Mouse (Mus musculus) liver, adult 2 months (tissue): ENCODE data around the gene Slc13a5. TPM values are rescaled to one million over a fixed set of nuclear protein-coding genes. Genes with fewer than 3 reads are reported as not detected.

ENCODE experiments used
- DNase-seq: peaks from one replicate; pipeline ENCODE4 v3.0.0-alpha.2; 2011; ENCODE audit warnings: low read depth, low spot score; ENCODE audit errors: extremely low read depth
- H3K27ac ChIP-seq: fragments of 200-500 bp; replicated peaks from 2 replicates; pipeline ENCODE4 v1.5.1; 2012; ENCODE audit warnings: low read depth, mild to moderate bottlenecking, control low read depth, inconsistent platforms, low read length; ENCODE audit not compliant: insufficient read depth
- H3K27me3 ChIP-seq: fragments of 200-500 bp; 2 replicates; pipeline ENCODE4 v1.6.1; 2012; ENCODE audit warnings: mild to moderate bottlenecking, moderate library complexity, low read length, inconsistent platforms; ENCODE audit not compliant: control insufficient read depth, insufficient read depth
- H3K36me3 ChIP-seq: fragments of 200-500 bp; 2 replicates; pipeline ENCODE4 v1.6.1; 2012; ENCODE audit warnings: low read length, inconsistent platforms; ENCODE audit not compliant: control insufficient read depth, insufficient read depth
- H3K4me1 ChIP-seq: fragments of 200-500 bp; 2 replicates; pipeline ENCODE4 v1.6.1; 2011; ENCODE audit warnings: low read length; ENCODE audit not compliant: control insufficient read depth, insufficient read depth
- H3K4me3 ChIP-seq: fragments of 200-500 bp; 2 replicates; pipeline ENCODE4 v1.5.1; 2011; ENCODE audit warnings: low read depth, mild to moderate bottlenecking, control low read depth, low read length, moderate library complexity; ENCODE audit not compliant: insufficient read depth
- H3K79me2 ChIP-seq: fragments of 200-500 bp; 2 replicates; pipeline ENCODE4 v1.6.1; 2012; ENCODE audit warnings: inconsistent platforms, mild to moderate bottlenecking, low read length, moderate library complexity; ENCODE audit not compliant: control insufficient read depth, insufficient read depth
- H3K9ac ChIP-seq: fragments of 200-500 bp; 2 replicates; pipeline ENCODE4 v1.6.1; 2012; ENCODE audit warnings: low read depth, mild to moderate bottlenecking, control low read depth, inconsistent platforms, low read length
- CTCF ChIP-seq: fragments of 200-500 bp; IDR thresholded peaks from 2 replicates; pipeline ENCODE4 v1.5.1; 2011; ENCODE audit warnings: low read depth, low read length, control low read depth
- POLR2A ChIP-seq: fragments of 200-500 bp; IDR thresholded peaks from 2 replicates; pipeline ENCODE4 v1.6.1; 2011; ENCODE audit warnings: low read length, control low read depth; ENCODE audit not compliant: insufficient read depth; ENCODE audit errors: extremely low read depth
- WGBS: fragments of 180-500 bp; shearing (Covaris S2); methylation state at CpG from one replicate; pipeline ENCODE4 v1.1.7; 2018; 5-methylcytosine and 5-hydroxymethylcytosine counted together
- polyA plus RNA-seq: library from polyadenylated mRNA; depleted of rRNA; stranded (reverse); fragments of >200 nt; gene quantifications from 2 replicates; pipeline ENCODE4 v1.2.3, GENCODE M21; 2012
- total RNA-seq: library from RNA; depleted of rRNA; stranded (reverse); fragments of >200 nt; gene quantifications from 2 replicates; pipeline ENCODE4 v1.2.3, GENCODE M21; 2014

The Slc13a5 gene
- total and polyA plus RNA-seq, 2 experiments, result 1.1 to 1.6 TPM

DNA sequence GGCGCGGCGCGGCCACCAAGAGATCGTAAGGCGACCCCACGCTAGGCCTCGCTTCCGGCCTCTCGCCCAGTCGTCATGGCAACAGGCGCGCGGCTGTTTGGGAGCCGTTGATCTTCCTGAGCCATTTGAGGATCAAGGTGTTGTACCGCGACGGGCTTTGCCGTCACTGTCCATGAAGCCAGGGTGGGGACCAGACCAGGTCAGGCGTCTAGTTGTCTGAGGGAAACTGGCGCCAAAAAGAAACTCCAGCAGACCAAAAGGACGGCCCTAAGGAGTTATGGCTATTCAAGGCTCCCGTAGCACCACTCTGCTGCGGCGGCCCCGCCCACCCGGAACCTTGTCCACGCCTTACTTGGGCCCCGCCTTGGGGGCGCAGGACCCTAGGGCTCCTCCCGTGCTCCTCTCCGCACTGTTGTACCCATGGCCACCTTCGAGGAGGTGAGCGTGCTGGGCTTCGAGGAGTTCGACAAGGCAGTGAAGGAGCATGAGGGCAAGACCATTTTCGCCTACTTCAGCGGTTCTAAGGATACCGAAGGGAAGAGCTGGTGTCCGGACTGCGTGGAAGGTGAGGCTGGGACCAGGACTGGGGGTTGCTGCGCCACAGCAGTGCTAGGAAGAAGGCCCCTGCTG, 59.7 kb downstream of the Slc13a5 start, which contains the start of the genes 4933427D14Rik and Txndc17:
Gene 4933427D14Rik (minus strand): TSS at position 256 of the 630 bp plus-strand sequence.
Gene Txndc17 (plus strand): TSS at position 344 of the 630 bp plus-strand sequence.
- Histone ChIP-seq H3K36me3 (peaks cover 8% of the 10 kb centered on the region; the same call in 1 of the 2 replicates), H3K27me3 (no peaks in the 10 kb centered on the region), H3K27ac (peak within 1 kb of the TSS; percentile 16), H3K9ac (peak within 1 kb of the TSS; percentile 75), H3K79me2 (peaks cover 8% of the 10 kb centered on the region; the same call in 1 of the 2 replicates), H3K4me1 (peaks cover 6% of the 10 kb centered on the region), H3K4me3 (peak within 1 kb of the TSS; percentile 73)
- peak; percentile 79 for DNase-seq
- under 1% methylated on average over 42 of the region's 42 CpGs for WGBS
- TF ChIP-seq POLR2A (0 out of 2 replicates have a peak, but pooled peaks have one; percentile 59), CTCF (no peak)

DNA sequence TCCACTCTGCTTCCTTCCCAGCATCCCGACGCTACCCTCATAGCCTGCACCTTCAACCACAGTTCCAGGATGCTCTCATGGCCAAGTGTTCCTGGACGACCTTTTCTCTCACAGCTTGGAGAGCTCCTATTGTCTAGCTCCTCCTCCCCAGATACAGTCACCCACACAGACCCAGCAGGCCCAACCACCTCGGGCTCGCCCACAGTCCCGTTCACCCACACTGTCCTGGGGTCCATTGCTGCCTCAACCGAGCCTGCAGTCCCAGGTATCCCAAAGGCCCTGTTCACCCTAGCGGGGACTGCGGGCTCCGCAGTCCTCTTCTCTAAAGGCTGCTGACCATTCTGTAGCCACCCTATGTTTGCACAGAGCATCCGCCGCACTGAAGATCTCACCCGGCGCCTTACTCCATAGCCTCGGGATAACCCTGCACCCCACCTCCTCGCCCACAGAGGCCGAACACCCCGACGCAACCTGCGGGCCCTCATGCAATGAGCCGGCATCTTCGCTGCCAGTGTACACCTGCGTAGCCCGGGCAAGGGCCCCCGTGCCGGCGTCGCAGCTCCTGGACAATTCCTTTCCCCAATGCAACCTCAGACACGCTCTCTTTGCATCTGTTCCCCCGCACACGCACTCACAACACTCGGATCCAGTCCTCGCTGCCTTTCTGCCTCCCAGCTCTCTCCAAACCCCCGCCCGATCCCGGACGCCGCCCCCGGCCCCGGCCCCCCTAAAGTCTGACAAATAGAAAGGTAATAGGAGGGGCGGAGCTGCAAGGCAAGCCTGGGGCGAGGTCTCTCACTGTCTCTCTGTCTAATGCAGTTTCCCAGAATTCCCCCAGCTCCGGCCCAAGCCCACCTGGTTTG, 60.5 kb downstream of the Slc13a5 start, which contains the start of gene Gm43951:
Gene Gm43951 (minus strand): TSS at position 500 of the 863 bp plus-strand sequence.
- peaks cover 8% of the 10 kb centered on the region; the same call in 1 of the 2 replicates for H3K79me2 ChIP-seq
- no peak for TF ChIP-seq POLR2A
- TF ChIP-seq CTCF, result 0 out of 2 replicates have a peak, but pooled peaks have one; percentile 2
- H3K27ac ChIP-seq, result peak within 1 kb of the TSS; percentile 16
- no peak for DNase-seq
- WGBS, result 3% methylated on average over 43 of the region's 43 CpGs
- H3K4me3 ChIP-seq, result peak within 1 kb of the TSS; percentile 73
- H3K9ac ChIP-seq, result peak within 1 kb of the TSS; percentile 75
- no peaks in the 10 kb centered on the region for H3K27me3 ChIP-seq
- peaks cover 6% of the 10 kb centered on the region for H3K4me1 ChIP-seq
- peaks cover 7% of the 10 kb centered on the region; the same call in 1 of the 2 replicates for H3K36me3 ChIP-seq

DNA sequence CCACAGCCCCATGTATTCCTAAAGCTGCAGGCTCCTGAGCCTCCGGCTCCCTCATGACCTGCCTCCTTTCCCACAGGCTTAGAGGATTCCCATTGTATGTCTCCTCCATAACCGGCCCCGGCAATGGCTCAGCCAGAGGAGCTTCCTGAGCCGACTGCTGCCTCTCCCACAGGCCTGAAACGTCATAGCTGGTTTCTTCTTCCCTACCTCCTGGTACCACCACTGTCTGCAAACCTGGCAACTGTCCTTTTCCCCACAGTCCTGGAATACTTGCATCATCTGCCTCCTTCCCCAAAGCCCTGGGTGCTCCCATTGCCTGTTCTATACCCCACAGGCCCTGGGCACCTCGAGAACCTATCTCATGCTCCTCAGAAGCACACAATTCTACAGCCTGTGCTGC, 61.8 kb downstream of the Slc13a5 start:
- Histone ChIP-seq H3K79me2 (peaks cover 8% of the 10 kb centered on the region; the same call in 1 of the 2 replicates), H3K4me3 (no peak overlapping the region), H3K4me1 (peaks cover 6% of the 10 kb centered on the region), H3K27me3 (no peaks in the 10 kb centered on the region), H3K27ac (no peak overlapping the region), H3K36me3 (peaks cover 3% of the 10 kb centered on the region; the same call in 1 of the 2 replicates), H3K9ac (no peak overlapping the region)
- no peak for DNase-seq
- WGBS, result 84% methylated on average over 6 of the region's 6 CpGs
- TF ChIP-seq CTCF (no peak), POLR2A (no peak)

DNA sequence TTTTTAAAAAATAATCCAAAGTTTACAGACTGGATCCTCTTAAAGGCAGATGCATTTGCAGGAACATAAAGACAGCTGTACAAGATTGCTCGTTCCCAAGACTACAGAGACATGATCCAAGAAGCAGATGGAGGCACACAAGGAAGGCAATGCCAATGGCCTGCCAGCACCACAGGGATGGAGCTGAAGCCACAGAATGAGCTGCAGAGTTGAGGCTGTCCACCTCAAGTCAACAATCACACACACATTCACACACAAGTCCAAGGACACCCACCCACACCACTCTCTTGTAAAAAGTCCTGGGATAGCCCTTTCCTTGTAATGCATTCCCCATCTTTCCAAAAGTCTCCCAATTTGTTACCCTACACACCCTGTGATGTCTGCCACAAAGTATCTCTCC, 63.6 kb downstream of the Slc13a5 start:
- Histone ChIP-seq H3K27me3 (no peaks in the 10 kb centered on the region), H3K27ac (no peak overlapping the region), H3K36me3 (peaks cover 2% of the 10 kb centered on the region; the same call in 1 of the 2 replicates), H3K4me3 (no peak overlapping the region), H3K9ac (no peak overlapping the region), H3K4me1 (peaks cover 6% of the 10 kb centered on the region), H3K79me2 (peaks cover 8% of the 10 kb centered on the region; the same call in 1 of the 2 replicates)
- no peak for DNase-seq
- 85% methylated on average over 1 of the region's 1 CpGs for WGBS
- no peak for TF ChIP-seq POLR2A
- no peak for TF ChIP-seq CTCF

DNA sequence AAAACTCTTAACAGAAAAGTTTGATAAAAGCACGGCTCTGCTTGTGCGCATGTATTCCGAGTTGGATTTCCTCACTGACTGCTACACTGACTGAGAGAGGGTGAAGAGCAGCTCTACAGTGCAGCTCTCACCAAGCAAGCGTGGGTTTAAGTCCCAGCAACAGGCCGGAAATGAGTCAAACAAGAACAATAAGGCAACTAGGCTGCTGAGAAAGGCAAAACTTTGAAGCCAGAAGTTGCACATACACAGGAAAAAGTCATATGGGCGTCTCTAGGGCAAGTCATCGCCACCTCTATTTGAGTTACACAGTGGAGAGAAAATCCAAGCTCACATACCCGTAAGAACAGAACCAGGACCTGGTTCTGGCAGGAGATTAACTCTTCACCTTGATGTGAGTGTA, 70.5 kb downstream of the Slc13a5 start:
- Histone ChIP-seq H3K9ac (no peak overlapping the region), H3K27me3 (no peaks in the 10 kb centered on the region), H3K79me2 (no peaks in the 10 kb centered on the region), H3K27ac (no peak overlapping the region), H3K4me1 (no peaks in the 10 kb centered on the region), H3K36me3 (peaks cover 5% of the 10 kb centered on the region; the same call in 1 of the 2 replicates), H3K4me3 (no peak overlapping the region)
- TF ChIP-seq CTCF, result no peak
- TF ChIP-seq POLR2A, result no peak
- no peak for DNase-seq
- 79% methylated on average over 8 of the region's 8 CpGs for WGBS
